Mouse (Mus musculus): ENCODE results near the gene Mgmt. TPM values are rescaled to one million over a fixed set of nuclear protein-coding genes. Genes with fewer than 3 reads are reported as not detected.

Mgmt gene
- total and polyA plus RNA-seq, 3 experiments, result 5.2 to 10.8 (median 8.5) TPM

- no peak for TF ChIP-seq NELFE (IDR thresholded peaks at IDR 0.05; ENCODE audit: low read depth, low read length)
- TF ChIP-seq ZC3H11A (IDR thresholded peaks at IDR 0.05; ENCODE audit: low read depth, low read length), result no peak
- TF ChIP-seq CHD1 (IDR thresholded peaks at IDR 0.05; ENCODE audit: low read depth, low read length), result no peak
- no peak for TF ChIP-seq ZMIZ1 (IDR thresholded peaks at IDR 0.05; ENCODE audit: low read depth, low read length)
- TF ChIP-seq USF1 (IDR thresholded peaks at IDR 0.05; ENCODE audit: low read depth, low read length), result no peak
- TF ChIP-seq PAX5 (IDR thresholded peaks at IDR 0.05; ENCODE audit: low read length), result no peak
- no peak for TF ChIP-seq ELF1 (IDR thresholded peaks at IDR 0.05; ENCODE audit: low read depth, low read length)
- no peak for TF ChIP-seq CTCF (conservative IDR thresholded peaks at IDR 0.05 in 1 of 2, IDR thresholded peaks at IDR 0.05 in 1 of 2; ENCODE audit: low read depth in 2 of 2, low read length in 2 of 2)
- no peak for TF ChIP-seq TBP (conservative IDR thresholded peaks at IDR 0.05; ENCODE audit: low read depth, low read length)
- TF ChIP-seq IRF4 (IDR thresholded peaks at IDR 0.05; ENCODE audit: low read depth, low read length), result no peak
- no peak for TF ChIP-seq ZNF384 (IDR thresholded peaks at IDR 0.05; ENCODE audit: low read depth, low read length)
- TF ChIP-seq EP300 (IDR thresholded peaks at IDR 0.05; ENCODE audit: low read length), result no peak
- TF ChIP-seq JUND (conservative IDR thresholded peaks at IDR 0.05; ENCODE audit: low read depth, low read length), result no peak
- TF ChIP-seq ZKSCAN1 (IDR thresholded peaks at IDR 0.05; ENCODE audit: borderline replicate concordance, low read depth, low read length), result no peak
- no peak for TF ChIP-seq POLR2AphosphoS2 (IDR thresholded peaks at IDR 0.05; ENCODE audit: low read depth, low read length)
- H3K4me3 ChIP-seq (replicated peaks in 1 of 3; ENCODE audit: low read depth in 2 of 3, low read length in 2 of 3, poor library complexity in 1 of 3), result no peak overlapping the region
- no peak overlapping the region for H3K9ac ChIP-seq (ENCODE audit: insufficient read depth, low read depth)
- in situ Hi-C loops (cut with MboI; ENCODE audit: low pct_ligation_motif_present, low pct_unique_long_range_greater_than_20kb, low sequenced_read_pairs), result no loop called here
- H3K27ac ChIP-seq (ENCODE audit: insufficient read depth, low read depth), result no peak overlapping the region
- H3K9me3 ChIP-seq (replicated peaks; ENCODE audit: low read length), result no peaks in the 10 kb centered on the region
- H3K4me1 ChIP-seq (ENCODE audit: control insufficient read depth in 1 of 2, insufficient read depth in 2 of 2), result peaks cover 3 to 23% of the 10 kb centered on the region in 2 experiments; a peak in 3 of 4 replicates
- H3K4me2 ChIP-seq (ENCODE audit: insufficient read depth, low read depth, poor library complexity, severe bottlenecking), result no peak overlapping the region
- peaks cover 0 to 2% of the 10 kb centered on the region in 2 experiments for H3K36me3 ChIP-seq (replicated peaks in 1 of 2; ENCODE audit: control insufficient read depth in 1 of 2, insufficient read depth in 1 of 2, low read length in 1 of 2)
- dilution Hi-C loops (cut with MboI; ENCODE audit: extremely low pct_ligation_motif_present, extremely low pct_unique_long_range_greater_than_20kb, low sequenced_read_pairs), result no loop called here
- H3K79me2 ChIP-seq (replicated peaks; ENCODE audit: control insufficient read depth, extremely low read depth, insufficient read depth, poor library complexity, severe bottlenecking), result no peaks in the 10 kb centered on the region
- DNase-seq (ENCODE audit: extremely low read depth), result no peak
- H3K27me3 ChIP-seq (replicated peaks), result no peaks in the 10 kb centered on the region
These were observed 173.3 kb downstream of the Mgmt start for GRCm38 (mm10) chr7:137067758-137068157.

GRCm38 (mm10) chr7:137068796-137069195, 174.4 kb downstream of the Mgmt start:
- H3K9me3 ChIP-seq (replicated peaks; ENCODE audit: low read length), result no peaks in the 10 kb centered on the region
- no peak overlapping the region for H3K27ac ChIP-seq (ENCODE audit: insufficient read depth, low read depth)
- H3K79me2 ChIP-seq (replicated peaks; ENCODE audit: control insufficient read depth, extremely low read depth, insufficient read depth, poor library complexity, severe bottlenecking), result no peaks in the 10 kb centered on the region
- H3K4me1 ChIP-seq (ENCODE audit: control insufficient read depth in 1 of 2, insufficient read depth in 2 of 2), result peaks cover 3 to 29% of the 10 kb centered on the region in 2 experiments; a peak in 3 of 4 replicates
- H3K4me3 ChIP-seq (replicated peaks in 1 of 3; ENCODE audit: low read depth in 2 of 3, low read length in 2 of 3, poor library complexity in 1 of 3), result no peak overlapping the region
- dilution Hi-C loops (cut with MboI; ENCODE audit: extremely low pct_ligation_motif_present, extremely low pct_unique_long_range_greater_than_20kb, low sequenced_read_pairs) (no loop called here), in situ Hi-C loops (cut with MboI; ENCODE audit: low pct_ligation_motif_present, low pct_unique_long_range_greater_than_20kb, low sequenced_read_pairs) (no loop called here)
- H3K27me3 ChIP-seq (replicated peaks), result no peaks in the 10 kb centered on the region
- TF ChIP-seq UBTF (IDR thresholded peaks at IDR 0.05; ENCODE audit: low read depth, low read length) (no peak), ZMIZ1 (IDR thresholded peaks at IDR 0.05; ENCODE audit: low read depth, low read length) (no peak), EP300 (IDR thresholded peaks at IDR 0.05; ENCODE audit: low read length) (no peak), E2F4 (IDR thresholded peaks at IDR 0.05; ENCODE audit: insufficient replicate concordance, low read depth, low read length) (no peak), RAD21 (IDR thresholded peaks at IDR 0.05; ENCODE audit: low read depth, low read length) (no peak), HCFC1 (IDR thresholded peaks at IDR 0.05; ENCODE audit: low read depth, low read length) (no peak), USF1 (IDR thresholded peaks at IDR 0.05; ENCODE audit: low read depth, low read length) (no peak), POLR2A (IDR thresholded peaks at IDR 0.05; ENCODE audit: low read depth, low read length) (no peak), USF2 (conservative IDR thresholded peaks at IDR 0.05; ENCODE audit: low read depth, low read length) (no peak), TBP (conservative IDR thresholded peaks at IDR 0.05; ENCODE audit: low read depth, low read length) (no peak)
- DNase-seq (ENCODE audit: extremely low read depth), result no peak
- H3K4me2 ChIP-seq (ENCODE audit: insufficient read depth, low read depth, poor library complexity, severe bottlenecking), result no peak overlapping the region
- no peak overlapping the region for H3K9ac ChIP-seq (ENCODE audit: insufficient read depth, low read depth)
- peaks cover 0 to 2% of the 10 kb centered on the region in 2 experiments for H3K36me3 ChIP-seq (replicated peaks in 1 of 2; ENCODE audit: control insufficient read depth in 1 of 2, insufficient read depth in 1 of 2, low read length in 1 of 2)

Measured in CH12.LX (cell line).